Mouse (Mus musculus): Measurements from ENCODE around the gene L3mbtl1.

DNA sequence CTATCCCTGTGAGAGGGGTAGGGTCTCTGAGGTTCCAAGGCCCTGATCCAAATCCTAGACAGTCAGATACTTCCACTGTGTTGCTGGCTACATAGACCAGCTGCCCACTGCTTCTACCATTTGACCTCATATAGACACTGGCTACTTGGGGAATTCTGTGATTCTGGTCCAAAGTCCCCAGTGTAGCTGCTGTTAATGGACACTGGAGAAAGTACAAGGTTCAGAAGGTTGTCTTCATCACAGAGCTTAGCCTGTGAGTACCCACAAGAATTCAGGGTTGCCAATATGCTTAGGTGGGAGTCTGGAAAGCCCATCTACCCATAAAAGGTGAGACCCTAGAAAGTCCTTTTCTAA lies 48.8 kb downstream of the L3mbtl1 start:
- TF ChIP-seq CTCF (conservative IDR thresholded peaks at IDR 0.05; ENCODE audit: insufficient read depth, insufficient read length, low read depth, low read length) (no peak), POLR2A (IDR thresholded peaks at IDR 0.05; ENCODE audit: low read depth, low read length) (no peak)

All from kidney, adult 2 months (tissue).